Mouse (Mus musculus) bone marrow macrophage, adult 2 months (primary cell): ENCODE data around the gene Pax2.

Source experiments
- CTCF ChIP-seq: IDR thresholded peaks from 2 replicates; pipeline ENCODE4 v1.5.1; 2012; ENCODE audit warnings: low read depth, mild to moderate bottlenecking, low read length, moderate library complexity
- POLR2A ChIP-seq: IDR thresholded peaks from 2 replicates; pipeline ENCODE4 v1.6.1; 2012; ENCODE audit warnings: mild to moderate bottlenecking, low read depth, low read length, borderline replicate concordance

DNA sequence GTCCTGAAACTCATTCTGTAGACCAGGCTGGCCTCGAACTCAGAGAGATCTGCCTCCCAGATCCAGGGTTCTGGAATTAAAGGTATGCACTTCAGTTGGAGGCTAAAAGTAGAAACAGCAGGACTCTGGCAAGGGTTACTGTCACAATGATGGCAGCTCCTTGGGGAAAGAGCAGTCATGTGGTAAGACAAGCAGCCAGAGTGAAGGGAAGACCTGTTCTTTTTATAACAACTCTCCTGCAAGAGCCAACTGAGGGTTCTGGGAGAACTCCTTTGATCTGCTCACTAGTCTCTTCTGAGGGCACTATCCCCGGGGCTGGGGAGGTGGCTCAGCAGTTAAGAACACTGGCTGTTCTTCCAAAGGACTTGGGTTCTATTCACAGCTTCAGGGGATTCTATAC lies 112.9 kb downstream of the Pax2 start:
- TF ChIP-seq CTCF (no peak), POLR2A (no peak)
